Mouse (Mus musculus): ENCODE results near the gene Hoxa3. TPM values are rescaled to one million over a fixed set of nuclear protein-coding genes. Genes with fewer than 3 reads are reported as not detected.

Gene Hoxa3
- total RNA-seq, 2 experiments from 2014 or later: not detected

GRCm38 (mm10) chr6:52157466-52158275 lies 55.5 kb downstream of the Hoxa3 start:
- DNase-seq (ENCODE audit: low spot score in 2 of 2): no peak

- no peak for DNase-seq (ENCODE audit: low spot score in 2 of 2)
These were observed 56.5 kb downstream of the Hoxa3 start for GRCm38 (mm10) chr6:52156551-52157200.

- no peak for DNase-seq (ENCODE audit: low spot score in 2 of 2)
These were observed 57.7 kb downstream of the Hoxa3 start for GRCm38 (mm10) chr6:52155471-52155870.

GRCm38 (mm10) chr6:52154044-52154443 lies 59.1 kb downstream of the Hoxa3 start:
- DNase-seq (ENCODE audit: low spot score in 2 of 2): no peak

- DNase-seq (ENCODE audit: low spot score in 2 of 2): no peak
These were observed 59.9 kb downstream of the Hoxa3 start for GRCm38 (mm10) chr6:52153270-52153669.

GRCm38 (mm10) chr6:52152226-52153193 lies 60.6 kb downstream of the Hoxa3 start:
- DNase-seq (ENCODE audit: low spot score in 2 of 2): no peak

GRCm38 (mm10) chr6:52151571-52151970 lies 61.6 kb downstream of the Hoxa3 start:
- DNase-seq (ENCODE audit: low spot score in 2 of 2): no peak

- no peak for DNase-seq (ENCODE audit: low spot score in 2 of 2)
These were observed 62.7 kb downstream of the Hoxa3 start for GRCm38 (mm10) chr6:52150401-52150966.

GRCm38 (mm10) chr6:52139115-52139514 lies 74.0 kb downstream of the Hoxa3 start:
- no peak for DNase-seq (ENCODE audit: low spot score in 2 of 2)

GRCm38 (mm10) chr6:52138576-52138975 lies 74.6 kb downstream of the Hoxa3 start:
- no peak for DNase-seq (ENCODE audit: low spot score in 2 of 2)

- DNase-seq (ENCODE audit: low spot score in 2 of 2): no peak
These were observed 75.1 kb downstream of the Hoxa3 start for GRCm38 (mm10) chr6:52137841-52138535.

- DNase-seq (ENCODE audit: low spot score in 2 of 2): no peak
These were observed 89.5 kb downstream of the Hoxa3 start for GRCm38 (mm10) chr6:52123673-52124072.

- no peak for DNase-seq (ENCODE audit: low spot score in 2 of 2)
These were observed 92.0 kb downstream of the Hoxa3 start for GRCm38 (mm10) chr6:52121173-52121572.

Small RNA genes lying within 50 kb of the gene (microRNA-seq; reads per million reads assigned to microRNA genes)
- gene Mir196b: 4.2 to 7.2 reads per million in 2 experiments

Other genes starting within 250 kb of the Hoxa3 start
- 10 to 100 TPM; 20.8 to 21.4 TPM for gene Skap2, start 200.8 kb downstream of the Hoxa3 start, total RNA-seq (2021)
- gene Hoxa1, start 55.0 kb downstream of the Hoxa3 start, total RNA-seq (2021): not detected
- not detected for gene Hoxa2, start 48.5 kb downstream of the Hoxa3 start, total RNA-seq (2021)
- gene 5730596B20Rik, start 35.8 kb downstream of the Hoxa3 start, total RNA-seq (2021): not detected
- not detected for gene Hoxa4, start 21.6 kb downstream of the Hoxa3 start, total RNA-seq (2021)
- gene Hoxa5, start 8.7 kb downstream of the Hoxa3 start, total RNA-seq (2021): not detected
- gene Hoxa6, start 4.6 kb downstream of the Hoxa3 start, total RNA-seq (2021): not detected
- gene Gm28308, start within 50 bp of the Hoxa3 start, total RNA-seq (2021): not detected
- under 1 TPM in 1 of 2 experiments, not detected in 1; 0.36 TPM for gene Hoxa7, start 8.5 kb upstream of the Hoxa3 start, total RNA-seq (2021)
- gene Hoxa9, start 17.8 kb upstream of the Hoxa3 start, total RNA-seq (2021): not detected
- gene Hoxa10, start 27.5 kb upstream of the Hoxa3 start, total RNA-seq (2021): not detected
- not detected for gene Hoxa11, start 32.5 kb upstream of the Hoxa3 start, total RNA-seq (2021)
- not detected for gene Hoxa13, start 47.5 kb upstream of the Hoxa3 start, total RNA-seq (2021)
- gene Evx1, start 100.2 kb upstream of the Hoxa3 start, total RNA-seq (2021): not detected